Mouse (Mus musculus) hindbrain, embryonic 15.5 days (tissue): ENCODE measurements at regions not wholly inside any gene's neighbourhood (a gene's known extent, or its start where the extent isn't known, plus 50 kb on each side); places are given as distances from the start of the nearest gene placed in this dataset.

ENCODE experiments used
- ATAC-seq: fragments of 200-750 bp; cut with Nextera tagmentation; 2 replicates; pipeline ENCODE4 v1.8.0; 2017; ENCODE audit warnings: low read depth, moderate number of reproducible peaks, moderate TSS enrichment; ENCODE audit not compliant: low FRiP score
- H3K27ac ChIP-seq: fragments of 300-500 bp; sonication (generic); replicated peaks from 2 replicates; pipeline ENCODE4 v1.5.1; 2015; ENCODE audit warnings: mild to moderate bottlenecking, inconsistent platforms
- H3K27me3 ChIP-seq: fragments of 300-500 bp; sonication (generic); 2 replicates; pipeline ENCODE4 v1.6.1; 2015; ENCODE audit warnings: control low read depth, inconsistent platforms
- H3K36me3 ChIP-seq: fragments of 300-500 bp; sonication (generic); 2 replicates; pipeline ENCODE4 v1.6.1; 2015; ENCODE audit warnings: control low read depth, inconsistent platforms
- H3K4me1 ChIP-seq: fragments of 300-500 bp; sonication (generic); replicated peaks from 2 replicates; pipeline ENCODE4 v1.6.1; 2015; ENCODE audit warnings: control low read depth, inconsistent platforms
- H3K4me2 ChIP-seq: fragments of 300-500 bp; sonication (generic); 2 replicates; pipeline ENCODE4 v1.6.1; 2015; ENCODE audit warnings: moderate library complexity, mild to moderate bottlenecking, inconsistent platforms
- H3K4me3 ChIP-seq: fragments of 300-500 bp; sonication (generic); 2 replicates; pipeline ENCODE4 v1.5.1; 2015; ENCODE audit warnings: mild to moderate bottlenecking, inconsistent platforms
- H3K9ac ChIP-seq: fragments of 300-500 bp; sonication (generic); 2 replicates; pipeline ENCODE4 v1.6.1; 2015; ENCODE audit warnings: inconsistent platforms
- H3K9me3 ChIP-seq: fragments of 300-500 bp; sonication (generic); 2 replicates; pipeline ENCODE4 v1.6.1; 2016; ENCODE audit warnings: control low read depth, inconsistent platforms
- WGBS: fragments of 180-500 bp; shearing (Covaris S2); methylation state at CpG from one replicate; pipeline ENCODE4 v1.1.7; 2015; 5-methylcytosine and 5-hydroxymethylcytosine counted together

- Histone ChIP-seq H3K4me3 (no peak overlapping the region), H3K36me3 (no peaks in the 10 kb centered on the region), H3K4me2 (no peak overlapping the region), H3K4me1 (peaks cover 9% of the 10 kb centered on the region; the same call in 1 of the 2 replicates), H3K9ac (no peak overlapping the region), H3K9me3 (no peaks in the 10 kb centered on the region), H3K27ac (peak overlapping the region; percentile 52), H3K27me3 (no peaks in the 10 kb centered on the region)
- peak; percentile 54; the same call in 1 of the 2 replicates for ATAC-seq
- 61% methylated on average over 2 of the region's 2 CpGs for WGBS
These were observed 56.1 kb upstream of the Kctd3 start for GRCm38 (mm10) chr1:189063699-189064098.

GRCm38 (mm10) chr1:189063209-189063608 is 55.6 kb upstream of the Kctd3 start:
- peak overlapping the region; percentile 52 for H3K27ac ChIP-seq
- no peaks in the 10 kb centered on the region for H3K27me3 ChIP-seq
- H3K4me1 ChIP-seq = peaks cover 9% of the 10 kb centered on the region; the same call in 1 of the 2 replicates
- H3K4me3 ChIP-seq = no peak overlapping the region
- H3K9ac ChIP-seq = no peak overlapping the region
- 73% methylated on average over 7 of the region's 7 CpGs for WGBS
- ATAC-seq = no peak
- H3K4me2 ChIP-seq = no peak overlapping the region
- H3K9me3 ChIP-seq = no peaks in the 10 kb centered on the region
- H3K36me3 ChIP-seq = no peaks in the 10 kb centered on the region
